Mouse (Mus musculus): ENCODE data around the gene Zrsr1. TPM values are rescaled to one million over a fixed set of nuclear protein-coding genes. Genes with fewer than 3 reads are reported as not detected.
A peak's percentile ranks its signal among the peaks of the same experiment; 100 is the strongest.

Gene Zrsr1
- total RNA-seq, 2 experiments from 2014 or later = 67.9 to 69.8 TPM

- no peak for DNase-seq (ENCODE audit: low spot score in 2 of 2)
- intact Hi-C loops (cut with DNase I) = no loop called here
Measured at GRCm38 (mm10) chr11:22969486-22969885, 2.3 kb upstream of the Zrsr1 start.

- intact Hi-C loops (cut with DNase I) = loop anchor here (5.0 to 10.0 kb wide), 2 partner anchors 338 to 686 kb away; no protein-coding TSS in a partner anchor
- DNase-seq (ENCODE audit: low spot score in 2 of 2) = no peak
Measured at GRCm38 (mm10) chr11:22970546-22970945, 1.3 kb upstream of the Zrsr1 start.

- DNase-seq (ENCODE audit: low spot score in 2 of 2) = peak; percentile 85
- intact Hi-C loops (cut with DNase I) = loop anchor here (5.0 to 10.0 kb wide), 2 partner anchors 341 to 688 kb away; no protein-coding TSS in a partner anchor
Measured at GRCm38 (mm10) chr11:22972746-22973526, 1.1 kb downstream of the Zrsr1 start.

- peak in 1 of 2 experiments; percentile 27 for DNase-seq (ENCODE audit: low spot score in 2 of 2)
- intact Hi-C loops (cut with DNase I) = loop anchor here (5.0 to 10.0 kb wide), 2 partner anchors 341 to 689 kb away; no protein-coding TSS in a partner anchor
Measured at GRCm38 (mm10) chr11:22973599-22973998, 1.8 kb downstream of the Zrsr1 start.

- no peak for DNase-seq (ENCODE audit: low spot score in 2 of 2)
- intact Hi-C loops (cut with DNase I) = loop anchor here (10.0 kb wide), 1 partner anchor 693 kb away; no protein-coding TSS in a partner anchor
Measured at GRCm38 (mm10) chr11:22978215-22978614, 6.4 kb downstream of the Zrsr1 start.

- intact Hi-C loops (cut with DNase I) = loop anchor here (10.0 kb wide), 1 partner anchor 694 kb away; no protein-coding TSS in a partner anchor
Measured at GRCm38 (mm10) chr11:22978711-22979110, 6.9 kb downstream of the Zrsr1 start.

GRCm38 (mm10) chr11:22979221-22979620 is 7.4 kb downstream of the Zrsr1 start:
- DNase-seq (ENCODE audit: low spot score in 2 of 2) = no peak

More at GRCm38 (mm10) chr11:22978711-22979110, 6.9 kb downstream of the Zrsr1 start:
- DNase-seq (ENCODE audit: low spot score in 2 of 2) = no peak

GRCm38 (mm10) chr11:22981041-22981440 is 9.2 kb downstream of the Zrsr1 start:
- no peak for DNase-seq (ENCODE audit: low spot score in 2 of 2)
- intact Hi-C loops (cut with DNase I) = loop anchor here (10.0 kb wide), 1 partner anchor 584 kb away; no protein-coding TSS in a partner anchor

More at GRCm38 (mm10) chr11:22979221-22979620, 7.4 kb downstream of the Zrsr1 start:
- intact Hi-C loops (cut with DNase I) = loop anchor here (10.0 kb wide), 1 partner anchor 694 kb away; no protein-coding TSS in a partner anchor

GRCm38 (mm10) chr11:22981543-22981950 is 9.7 kb downstream of the Zrsr1 start:
- intact Hi-C loops (cut with DNase I) = loop anchor here (10.0 kb wide), 1 partner anchor 583 kb away; no protein-coding TSS in a partner anchor
- no peak for DNase-seq (ENCODE audit: low spot score in 2 of 2)

GRCm38 (mm10) chr11:22981984-22982757 is 10.4 kb downstream of the Zrsr1 start, which contains the start of the genes Gm28048 and Commd1:
Gm28048 (minus strand) TSS chr11:22982090.
Commd1 (minus strand) TSS chr11:22982382.
- peak; percentile 96 to 97 for DNase-seq (ENCODE audit: low spot score in 2 of 2)
- intact Hi-C loops (cut with DNase I) = loop anchor here (10.0 kb wide), 1 partner anchor 583 kb away; no protein-coding TSS in a partner anchor

- no peak for DNase-seq (ENCODE audit: low spot score in 2 of 2)
- intact Hi-C loops (cut with DNase I) = loop anchor here (10.0 kb wide), 1 partner anchor 582 kb away; no protein-coding TSS in a partner anchor
Measured at GRCm38 (mm10) chr11:22982846-22983245, 11.0 kb downstream of the Zrsr1 start.

- no peak for DNase-seq (ENCODE audit: low spot score in 2 of 2)
- intact Hi-C loops (cut with DNase I) = loop anchor here (5.0 to 10.0 kb wide), 2 partner anchors 287 to 579 kb away; no protein-coding TSS in a partner anchor
Measured at GRCm38 (mm10) chr11:22985510-22985909, 13.7 kb downstream of the Zrsr1 start.

GRCm38 (mm10) chr11:22987357-22987756 is 15.6 kb downstream of the Zrsr1 start:
- intact Hi-C loops (cut with DNase I) = loop anchor here (5.0 to 10.0 kb wide), 2 partner anchors 285 to 577 kb away; no protein-coding TSS in a partner anchor
- DNase-seq (ENCODE audit: low spot score in 2 of 2) = no peak

- DNase-seq (ENCODE audit: low spot score in 2 of 2) = no peak
- intact Hi-C loops (cut with DNase I) = loop anchor here (2.0 to 10.0 kb wide), 3 partner anchors 265 to 575 kb away; no protein-coding TSS in a partner anchor
Measured at GRCm38 (mm10) chr11:22989786-22990185, 18.0 kb downstream of the Zrsr1 start.

GRCm38 (mm10) chr11:22990393-22991126 is 18.8 kb downstream of the Zrsr1 start, which contains the start of gene Cct4:
Cct4 (plus strand) TSS chr11:22990519.
- intact Hi-C loops (cut with DNase I) = loop anchor here (2.0 kb wide), 1 partner anchor 264 kb away; no protein-coding TSS in a partner anchor
- DNase-seq (ENCODE audit: low spot score in 2 of 2) = peak; percentile 94 to 95

- no peak for DNase-seq (ENCODE audit: low spot score in 2 of 2)
- intact Hi-C loops (cut with DNase I) = loop anchor here (2.0 kb wide), 1 partner anchor 263 kb away; no protein-coding TSS in a partner anchor
Measured at GRCm38 (mm10) chr11:22991218-22991835, 19.5 kb downstream of the Zrsr1 start.

GRCm38 (mm10) chr11:22994271-22994670 is 22.5 kb downstream of the Zrsr1 start:
- DNase-seq (ENCODE audit: low spot score in 2 of 2) = no peak
- intact Hi-C loops (cut with DNase I) = no loop called here

GRCm38 (mm10) chr11:22995461-22995860 is 23.7 kb downstream of the Zrsr1 start:
- intact Hi-C loops (cut with DNase I) = no loop called here
- no peak for DNase-seq (ENCODE audit: low spot score in 2 of 2)
